Mouse (Mus musculus) hindbrain, embryonic 12.5 days (tissue): ENCODE measurements around the gene Iqgap3. TPM values are rescaled to one million over a fixed set of nuclear protein-coding genes. Genes with fewer than 3 reads are reported as not detected.

ENCODE experiments used
- ATAC-seq: fragments of 200-750 bp; cut with Nextera tagmentation; 2 replicates; pipeline ENCODE4 v1.8.0; 2017; ENCODE audit warnings: moderate TSS enrichment; ENCODE audit not compliant: low FRiP score
- H3K27ac ChIP-seq: fragments of 300-500 bp; sonication (generic); 2 replicates; pipeline ENCODE4 v1.5.1; 2016; ENCODE audit warnings: mild to moderate bottlenecking
- H3K27me3 ChIP-seq: fragments of 300-500 bp; sonication (generic); 2 replicates; pipeline ENCODE4 v1.6.1; 2016; ENCODE audit warnings: mild to moderate bottlenecking
- H3K36me3 ChIP-seq: fragments of 300-500 bp; sonication (generic); 2 replicates; pipeline ENCODE4 v1.6.1; 2016; ENCODE audit warnings: mild to moderate bottlenecking
- H3K4me1 ChIP-seq: fragments of 300-500 bp; sonication (generic); 2 replicates; pipeline ENCODE4 v1.6.1; 2016
- H3K4me2 ChIP-seq: fragments of 300-500 bp; sonication (generic); replicated peaks from 2 replicates; pipeline ENCODE4 v1.6.1; 2016; ENCODE audit warnings: mild to moderate bottlenecking
- H3K4me3 ChIP-seq: fragments of 300-500 bp; sonication (generic); 2 replicates; pipeline ENCODE4 v1.5.1; 2016; ENCODE audit warnings: mild to moderate bottlenecking
- H3K9ac ChIP-seq: fragments of 300-500 bp; sonication (generic); 2 replicates; pipeline ENCODE4 v1.6.1; 2016; ENCODE audit warnings: mild to moderate bottlenecking, moderate library complexity
- H3K9me3 ChIP-seq: fragments of 300-500 bp; sonication (generic); replicated peaks from 2 replicates; pipeline ENCODE4 v1.6.1; 2016; ENCODE audit warnings: mild to moderate bottlenecking
- WGBS: fragments of 180-500 bp; shearing (Covaris S2); methylation state at CpG from one replicate; pipeline ENCODE4 v1.1.7; 2016; 5-methylcytosine and 5-hydroxymethylcytosine counted together
- polyA plus RNA-seq: library from polyadenylated mRNA; unstranded; fragments of >200 nt; fragmentation: Nextera tagmentation; extraction: Ambion mirVana; gene quantifications from 2 replicates; pipeline ENCODE4 v1.2.1, GENCODE M21; 2016

Gene Iqgap3
- polyA plus RNA-seq, 1 experiment from 2014 or later = 14.7 TPM

- Histone ChIP-seq H3K4me3 (no peak overlapping the region), H3K4me2 (no peak overlapping the region), H3K9ac (peak overlapping the region; percentile 13; the same call in 1 of the 2 replicates), H3K36me3 (peaks cover 73% of the 10 kb centered on the region), H3K9me3 (no peaks in the 10 kb centered on the region), H3K27me3 (no peaks in the 10 kb centered on the region), H3K27ac (no peak overlapping the region), H3K4me1 (peaks cover 7% of the 10 kb centered on the region)
- 92% methylated on average over 8 of the region's 8 CpGs for WGBS
- no peak for ATAC-seq
Measured at GRCm38 (mm10) chr3:88162259-88162658, 80.5 kb downstream of the Iqgap3 start.

GRCm38 (mm10) chr3:88162811-88163210, 81.0 kb downstream of the Iqgap3 start:
- peaks cover 3% of the 10 kb centered on the region for H3K4me1 ChIP-seq

DNA sequence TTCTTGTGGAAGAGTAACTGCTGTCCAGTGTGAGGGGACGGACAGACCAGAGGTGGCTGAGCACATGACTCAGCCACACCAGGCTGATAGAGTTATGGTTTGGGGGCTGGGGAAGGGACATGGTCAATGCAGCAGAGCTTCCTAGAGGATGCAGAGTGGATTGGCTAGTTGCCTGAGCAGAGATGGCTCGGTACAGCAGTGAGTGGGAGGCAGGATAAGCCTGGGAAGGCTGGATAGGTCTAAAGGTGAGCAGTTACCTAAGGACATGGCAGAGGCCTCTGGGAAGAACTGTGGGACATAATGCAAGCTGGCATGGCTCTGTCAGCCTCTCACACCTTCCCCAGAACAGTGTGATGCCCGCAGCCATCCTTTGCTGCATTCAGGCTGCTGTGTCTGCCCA, 82.1 kb downstream of the Iqgap3 start:
- Histone ChIP-seq H3K4me2 (no peak overlapping the region), H3K4me3 (no peak overlapping the region), H3K9ac (0 out of 2 replicates have a peak overlapping the region, but pooled peaks have one; percentile 23), H3K27me3 (no peaks in the 10 kb centered on the region), H3K27ac (no peak overlapping the region), H3K36me3 (peaks cover 85% of the 10 kb centered on the region), H3K4me1 (no peaks in the 10 kb centered on the region), H3K9me3 (no peaks in the 10 kb centered on the region)
- WGBS = 73% methylated on average over 3 of the region's 3 CpGs
- no peak for ATAC-seq

More at GRCm38 (mm10) chr3:88162811-88163210, 81.0 kb downstream of the Iqgap3 start:
- Histone ChIP-seq H3K36me3 (peaks cover 79% of the 10 kb centered on the region), H3K4me2 (no peak overlapping the region), H3K27ac (no peak overlapping the region), H3K9me3 (no peaks in the 10 kb centered on the region), H3K9ac (peak overlapping the region; percentile 13; the same call in 1 of the 2 replicates), H3K4me3 (no peak overlapping the region), H3K27me3 (no peaks in the 10 kb centered on the region)
- no peak for ATAC-seq
- 75% methylated on average over 4 of the region's 4 CpGs for WGBS

- Histone ChIP-seq H3K36me3 (peaks cover 88% of the 10 kb centered on the region), H3K4me3 (no peak overlapping the region), H3K9ac (0 out of 2 replicates have a peak overlapping the region, but pooled peaks have one; percentile 23), H3K4me2 (no peak overlapping the region), H3K27me3 (no peaks in the 10 kb centered on the region), H3K4me1 (no peaks in the 10 kb centered on the region), H3K9me3 (no peaks in the 10 kb centered on the region), H3K27ac (no peak overlapping the region)
- 70% methylated on average over 3 of the region's 3 CpGs for WGBS
- ATAC-seq = no peak
Measured at GRCm38 (mm10) chr3:88164263-88164662, 82.5 kb downstream of the Iqgap3 start.

DNA sequence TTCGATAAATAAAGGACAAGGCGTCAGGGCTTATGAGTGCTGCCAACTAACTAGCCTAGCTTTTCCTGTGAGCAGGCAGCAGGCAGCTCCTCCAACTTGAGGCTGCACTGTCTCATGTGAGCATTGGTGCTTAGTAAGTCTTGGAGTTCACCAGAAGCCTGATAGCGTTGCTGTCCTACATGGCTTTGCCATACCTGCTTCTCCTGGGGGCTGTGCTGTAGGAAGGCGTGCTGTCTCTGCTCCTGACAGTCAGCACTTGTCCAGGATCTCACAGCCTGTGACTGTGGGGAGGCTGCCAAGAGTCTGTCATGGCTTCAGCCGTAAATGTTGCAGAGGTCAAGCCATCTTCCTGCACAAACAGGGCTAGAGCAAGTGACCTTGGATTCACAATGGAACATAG, 84.3 kb downstream of the Iqgap3 start:
- ATAC-seq = no peak
- 91% methylated on average over 5 of the region's 5 CpGs for WGBS
- H3K4me1 ChIP-seq = no peaks in the 10 kb centered on the region

GRCm38 (mm10) chr3:88170361-88170760, 88.6 kb downstream of the Iqgap3 start:
- Histone ChIP-seq H3K4me2 (no peak overlapping the region), H3K4me1 (no peaks in the 10 kb centered on the region), H3K4me3 (no peak overlapping the region), H3K9ac (no peak overlapping the region), H3K27ac (no peak overlapping the region), H3K9me3 (no peaks in the 10 kb centered on the region), H3K36me3 (peaks cover 73% of the 10 kb centered on the region), H3K27me3 (no peaks in the 10 kb centered on the region)
- 91% methylated on average over 5 of the region's 5 CpGs for WGBS
- ATAC-seq = no peak

More for the DNA sequence above, 84.3 kb downstream of the Iqgap3 start:
- Histone ChIP-seq H3K4me2 (no peak overlapping the region), H3K9ac (no peak overlapping the region), H3K27ac (no peak overlapping the region), H3K4me3 (no peak overlapping the region), H3K9me3 (no peaks in the 10 kb centered on the region), H3K36me3 (peaks cover 89% of the 10 kb centered on the region), H3K27me3 (no peaks in the 10 kb centered on the region)

Other genes starting within 250 kb of the Iqgap3 start
- not detected in 2 replicates for gene Sh2d2a, start 235.2 kb upstream of the Iqgap3 start, polyA plus RNA-seq
- gene Prcc, start 196.4 kb upstream of the Iqgap3 start, polyA plus RNA-seq = 14.7 and 16.4 TPM in 2 replicates
- gene Hdgf, start 175.7 kb upstream of the Iqgap3 start, polyA plus RNA-seq = 219 and 230 TPM in 2 replicates
- gene Mrpl24, start 162.5 kb upstream of the Iqgap3 start, polyA plus RNA-seq = 72.9 and 79.0 TPM in 2 replicates
- gene Isg20l2, start 151.7 kb upstream of the Iqgap3 start, polyA plus RNA-seq = 67.7 and 68.7 TPM in 2 replicates
- gene Rrnad1, start 151.3 kb upstream of the Iqgap3 start, polyA plus RNA-seq = 22.1 and 22.5 TPM in 2 replicates
- gene Crabp2, start 133.3 kb upstream of the Iqgap3 start, polyA plus RNA-seq = 384 and 396 TPM in 2 replicates
- gene Nes, start 110.9 kb upstream of the Iqgap3 start, polyA plus RNA-seq = 136 and 153 TPM in 2 replicates
- gene Bcan, start 81.7 kb upstream of the Iqgap3 start, polyA plus RNA-seq = 1.7 and 1.9 TPM in 2 replicates
- gene Hapln2, start 54.4 kb upstream of the Iqgap3 start, polyA plus RNA-seq = 0.30 and 0.33 TPM in 2 replicates
- 28.0 and 28.3 TPM in 2 replicates for gene Gpatch4, start 38.9 kb upstream of the Iqgap3 start, polyA plus RNA-seq
- gene Naxe, start 23.5 kb upstream of the Iqgap3 start, polyA plus RNA-seq = 135 and 137 TPM in 2 replicates
- gene Ttc24, start 3.7 kb upstream of the Iqgap3 start, polyA plus RNA-seq = 0.36 TPM in 1 of 2 replicates, not detected in the other
- gene Mef2d, start 60.4 kb downstream of the Iqgap3 start, polyA plus RNA-seq = 17.7 and 20.7 TPM in 2 replicates
- 0.23 and 0.25 TPM in 2 replicates for gene Rhbg, start 172.7 kb downstream of the Iqgap3 start, polyA plus RNA-seq
- 0.22 TPM in 1 of 2 replicates, not detected in the other for gene Gm38392, start 205.2 kb downstream of the Iqgap3 start, polyA plus RNA-seq
- 10.1 and 11.2 TPM in 2 replicates for gene Tsacc, start 215.0 kb downstream of the Iqgap3 start, polyA plus RNA-seq
- gene Cct3, start 215.1 kb downstream of the Iqgap3 start, polyA plus RNA-seq = 523 and 555 TPM in 2 replicates
- 142 and 145 TPM in 2 replicates for gene Glmp, start 243.1 kb downstream of the Iqgap3 start, polyA plus RNA-seq